Mouse (Mus musculus) neutrophil, adult 5-6 weeks (primary cell): ENCODE results near the gene Tcirg1. TPM values are rescaled to one million over a fixed set of nuclear protein-coding genes. Genes with fewer than 3 reads are reported as not detected.

Experiments used
- ATAC-seq: fragments of 151-379, 151-347 bp; 2 replicates; pipeline ENCODE4 v1.8.0; 2017; ENCODE audit warnings: mild to moderate bottlenecking, moderate TSS enrichment; ENCODE audit not compliant: insufficient number of reproducible peaks, poor library complexity, low FRiP score, severe bottlenecking; ENCODE audit errors: extremely low read depth
- total RNA-seq: library from RNA; stranded (forward); fragments of 200-1000 nt; gene quantifications from 2 replicates; pipeline ENCODE4 v1.2.3, GENCODE M21; 2017

Tcirg1 gene
- total RNA-seq, 1 experiment from 2014 or later, result 158 TPM

DNA sequence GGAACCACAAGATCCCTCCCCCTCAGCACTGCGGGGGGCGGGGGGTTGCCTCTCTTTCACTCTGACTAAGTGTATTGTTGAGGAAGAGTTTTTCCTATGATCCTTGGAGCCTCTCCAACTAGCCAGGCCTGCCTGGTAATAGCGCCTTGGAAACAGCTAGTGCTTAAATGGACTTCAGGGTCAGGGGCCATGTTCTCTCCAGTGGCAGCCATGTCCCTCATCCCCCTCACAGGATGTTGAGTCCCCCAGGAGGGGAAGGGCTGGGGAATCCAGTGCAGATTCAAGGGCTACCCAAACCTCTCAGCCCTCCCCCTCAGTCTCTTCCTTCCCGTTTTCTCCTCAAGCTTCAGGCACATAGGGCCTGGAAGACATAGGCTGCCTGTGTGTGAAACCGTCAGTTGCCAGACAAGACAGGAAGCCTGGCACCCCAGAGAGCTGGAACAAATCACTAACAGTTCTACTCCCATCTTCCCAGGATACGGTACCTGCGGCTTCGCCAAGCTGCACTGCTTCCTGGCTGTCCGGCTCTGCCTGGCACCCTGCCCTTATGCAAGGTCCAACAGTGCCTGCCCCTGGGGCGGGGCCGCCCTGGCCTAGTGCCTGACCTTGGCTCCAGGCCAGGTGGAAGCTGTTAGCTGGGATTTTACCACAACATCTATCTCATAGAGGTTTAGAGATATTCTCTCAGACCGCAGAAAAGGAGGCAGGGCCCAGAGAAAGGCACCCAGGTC is 22.4 kb upstream of the Tcirg1 start, which contains the start of gene Aldh3b1:
Gene Aldh3b1 (minus strand): TSS at position 598 of the 731 bp plus-strand sequence.
- ATAC-seq, result peak; percentile 27; the same call in 1 of the 2 replicates

DNA sequence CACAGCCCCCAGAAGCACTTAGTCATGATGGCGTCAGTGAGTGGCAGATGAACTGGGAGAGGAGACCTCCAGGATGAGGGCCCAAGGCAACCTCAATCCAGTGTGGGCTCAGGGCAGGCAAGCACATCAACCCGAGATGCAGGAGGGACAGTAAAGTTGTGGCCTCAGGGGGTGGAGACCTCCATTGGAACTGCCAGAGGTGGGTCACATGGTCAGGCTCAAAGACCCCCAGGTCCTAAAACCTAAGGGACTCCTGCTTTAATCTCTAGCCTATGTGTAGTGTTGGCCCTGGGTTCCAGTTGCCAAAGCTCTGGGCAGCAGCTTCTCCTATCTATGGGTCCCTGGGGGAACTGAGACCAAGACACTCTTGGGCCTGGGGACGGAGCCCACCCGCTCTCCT is 21.8 kb upstream of the Tcirg1 start:
- ATAC-seq, result no peak

DNA sequence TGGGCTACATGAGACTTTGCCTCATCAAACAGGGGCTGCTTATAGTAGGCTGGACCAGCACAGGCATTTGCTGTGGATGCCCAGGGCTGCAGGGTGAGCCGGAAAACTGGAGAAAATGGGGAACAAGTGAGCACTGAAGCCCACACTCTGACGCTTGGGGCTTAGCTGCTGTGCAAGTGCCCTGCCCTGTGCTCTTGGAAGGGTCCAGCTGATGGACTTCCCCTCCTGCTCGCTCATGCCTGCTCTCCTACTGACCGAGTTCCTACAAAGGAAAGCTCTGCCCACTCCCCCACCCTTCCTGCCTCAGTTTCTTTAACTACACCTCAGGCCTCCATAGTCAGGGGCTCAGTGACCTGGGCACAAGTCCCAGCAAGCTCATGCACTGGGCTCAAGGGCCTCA is 21.1 kb upstream of the Tcirg1 start:
- ATAC-seq, result no peak

DNA sequence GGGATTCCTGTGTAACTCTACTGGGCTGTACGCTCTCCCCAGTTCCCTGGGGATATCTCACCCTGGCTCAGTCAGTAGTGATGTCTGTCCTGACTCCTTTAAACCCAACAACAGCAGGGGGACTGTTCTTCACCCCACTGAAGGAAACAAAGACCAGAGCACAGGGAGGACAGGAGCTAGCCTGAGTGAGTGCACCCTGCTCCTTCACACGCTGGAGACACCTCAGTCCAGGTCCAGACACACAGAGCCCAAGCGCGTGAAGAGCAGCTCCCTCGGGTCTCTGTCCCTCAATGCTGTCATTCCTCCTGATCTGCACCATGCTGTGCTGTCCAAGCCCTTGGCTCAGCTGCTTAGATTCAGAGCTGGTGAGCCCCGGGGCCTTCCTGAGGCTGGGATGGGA is 19.8 kb upstream of the Tcirg1 start:
- ATAC-seq, result no peak

DNA sequence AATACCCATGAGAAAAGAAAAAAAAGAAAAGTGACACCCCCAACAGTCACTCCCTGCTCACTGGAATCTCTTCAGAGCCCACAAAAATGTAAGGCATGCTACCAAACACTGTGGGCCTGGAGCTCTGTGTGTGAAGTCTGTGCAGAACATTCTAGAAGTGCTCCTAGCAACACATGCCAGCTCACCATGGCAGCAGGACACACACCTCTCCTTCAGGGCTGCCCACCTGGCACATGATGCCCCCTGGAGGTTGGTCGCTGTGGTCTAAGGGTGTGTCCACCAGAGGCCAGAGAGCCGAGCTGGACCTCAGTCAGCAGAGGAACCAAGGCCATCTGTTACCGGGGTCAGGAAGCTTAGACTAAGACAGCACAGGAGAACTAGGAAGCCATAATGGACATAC is 19.3 kb upstream of the Tcirg1 start:
- ATAC-seq, result no peak

DNA sequence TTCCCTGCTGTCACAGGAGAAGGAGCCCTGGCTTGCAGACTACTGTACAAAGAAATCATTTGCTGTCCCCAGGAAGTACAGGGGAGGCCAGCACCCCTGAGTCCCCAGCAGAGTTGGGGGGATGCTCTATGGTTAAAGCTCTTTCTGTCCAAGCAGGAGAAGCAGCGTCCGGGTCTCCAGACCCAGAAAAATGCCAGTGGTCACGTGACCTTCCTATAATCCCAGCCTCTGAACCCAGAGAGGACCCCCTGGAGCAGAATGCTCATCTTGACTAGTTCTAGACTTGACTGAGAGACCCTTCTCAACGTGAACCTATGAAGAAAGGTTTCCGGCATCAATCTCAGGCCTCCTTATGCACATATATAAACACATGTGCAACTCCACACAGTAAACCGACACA is 18.9 kb upstream of the Tcirg1 start:
- no peak for ATAC-seq

DNA sequence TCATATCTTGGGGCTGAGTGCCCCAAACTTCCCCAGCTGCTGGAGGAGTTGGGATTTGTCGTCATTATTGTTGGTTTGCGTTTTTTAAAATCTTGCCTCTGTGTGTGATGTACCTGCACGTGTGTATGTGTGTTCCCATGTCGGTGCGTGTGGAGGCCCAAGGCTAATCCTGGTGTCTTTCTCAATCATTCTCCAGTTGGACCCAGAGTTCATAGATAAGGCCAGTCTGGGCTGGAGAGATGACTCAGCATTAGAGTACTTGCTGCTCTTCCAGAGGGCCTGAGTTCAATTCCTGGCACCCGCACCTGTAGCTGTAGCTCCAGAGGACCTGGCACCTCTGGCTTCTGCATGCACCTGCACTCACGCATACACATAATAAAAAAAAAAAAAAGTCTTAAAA is 17.9 kb upstream of the Tcirg1 start:
- ATAC-seq, result no peak

DNA sequence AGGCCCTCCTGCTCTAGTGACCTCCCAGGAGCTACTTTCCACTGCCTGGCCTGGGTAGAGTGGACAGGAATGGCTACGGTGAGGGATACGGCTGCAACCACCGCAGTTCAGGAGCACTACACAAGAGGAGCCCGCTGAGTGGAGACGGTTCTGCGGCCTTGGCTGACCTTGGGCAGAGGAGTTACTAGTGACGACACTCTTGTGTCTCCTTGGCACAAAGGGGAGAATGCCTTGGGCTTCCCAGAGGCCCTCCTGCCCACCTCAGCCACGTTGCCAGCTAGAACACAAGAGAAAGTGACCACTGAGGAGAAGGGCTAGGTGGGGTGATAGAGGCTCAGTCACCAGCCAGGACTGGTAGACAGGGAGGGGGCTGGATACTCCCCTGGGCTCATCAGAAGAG is 17.3 kb upstream of the Tcirg1 start:
- no peak for ATAC-seq

DNA sequence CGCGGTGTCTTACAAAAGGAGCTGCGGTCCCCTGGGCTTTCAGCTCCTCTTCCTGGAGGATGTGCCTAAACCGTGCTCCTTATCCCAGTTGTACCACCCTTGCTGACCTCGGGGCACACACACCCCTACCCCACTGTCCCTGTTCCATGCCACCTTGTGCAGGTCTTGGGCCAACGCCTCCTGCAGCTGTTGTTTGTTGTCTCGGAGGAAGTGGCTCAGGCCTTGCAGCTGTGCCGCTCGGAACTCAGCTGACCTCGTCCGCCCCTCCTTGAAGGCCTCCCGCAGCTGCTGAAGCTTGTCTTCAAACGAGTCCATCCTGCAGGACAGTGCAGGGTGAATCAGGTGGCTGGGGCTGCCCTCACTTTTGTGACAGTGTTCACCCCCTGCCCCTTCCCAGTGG is 16.7 kb upstream of the Tcirg1 start:
- ATAC-seq, result peak; percentile 59; the same call in 1 of the 2 replicates

DNA sequence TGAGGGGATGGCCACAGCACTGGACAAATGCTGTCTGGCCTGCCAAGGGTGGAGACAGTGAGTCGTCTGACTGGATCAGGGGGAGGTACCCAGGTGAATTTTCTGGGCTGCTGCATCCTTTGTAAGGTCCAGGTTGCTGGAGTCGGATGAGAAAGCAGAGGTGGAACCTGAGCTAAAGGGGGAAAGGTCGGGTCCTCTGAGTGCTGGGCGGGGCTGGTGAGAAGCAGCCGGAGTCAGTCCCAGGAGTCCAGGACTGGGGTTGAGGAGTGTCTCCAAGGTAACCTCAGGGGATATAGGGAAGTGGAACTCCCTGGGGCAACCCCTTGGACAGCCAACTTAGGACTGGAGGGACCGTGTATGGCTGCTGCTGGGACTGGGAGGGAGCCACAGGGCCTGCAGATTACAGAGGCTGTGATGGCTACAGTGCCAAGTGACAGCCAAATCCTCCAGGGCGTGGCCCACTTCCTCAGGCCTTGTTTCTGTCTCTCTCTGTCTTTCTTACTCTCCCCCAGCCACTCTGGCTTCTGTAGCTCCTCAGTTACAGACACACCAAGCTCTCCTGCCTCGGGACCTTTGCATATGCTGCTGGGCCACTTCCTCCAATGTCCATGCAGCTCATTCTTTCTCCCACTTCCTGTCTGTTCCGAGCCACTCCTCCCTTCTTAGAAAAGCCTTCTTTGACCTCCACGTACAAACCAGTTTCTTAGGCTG is 15.9 kb upstream of the Tcirg1 start:
- peak; percentile 32 for ATAC-seq

DNA sequence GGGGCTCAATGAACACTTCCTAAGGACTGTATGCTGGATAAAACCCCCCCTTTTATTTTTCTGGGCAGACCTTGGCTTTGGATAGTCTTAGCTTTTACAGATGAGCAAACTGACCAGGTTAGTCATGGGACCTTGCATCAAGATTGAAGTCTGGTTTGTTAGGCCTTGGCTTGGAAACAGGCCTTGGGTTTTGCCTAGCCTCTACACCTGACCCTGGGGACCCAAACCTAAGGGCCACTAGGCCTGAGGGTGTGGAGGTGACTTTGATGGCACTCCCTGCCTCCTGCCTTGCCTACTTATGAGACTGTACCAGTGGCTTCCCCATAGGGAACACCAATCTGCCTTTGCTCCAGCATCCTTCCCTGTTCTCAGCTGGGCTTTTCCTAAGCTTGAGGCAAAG is 13.0 kb upstream of the Tcirg1 start:
- ATAC-seq, result no peak

DNA sequence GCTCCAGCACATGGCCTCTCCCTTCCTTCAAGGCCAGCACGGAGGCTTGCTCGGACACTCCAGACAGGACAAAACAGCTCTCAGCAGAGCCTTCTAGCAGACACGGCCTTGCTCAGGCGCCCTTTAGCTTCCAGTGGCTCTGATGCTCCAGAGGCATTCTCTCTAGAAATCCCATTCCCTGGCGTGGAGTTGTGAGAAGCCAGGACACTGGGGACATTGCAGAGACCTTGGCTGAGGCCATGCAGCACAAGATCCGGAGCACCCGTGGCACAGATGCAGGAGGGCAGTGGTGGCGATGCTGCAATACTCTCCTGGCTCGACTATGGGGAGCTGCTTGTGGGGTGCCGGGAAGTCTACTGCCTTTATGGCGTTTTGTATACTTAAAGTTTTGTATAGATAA is 9.8 kb upstream of the Tcirg1 start:
- ATAC-seq, result no peak

DNA sequence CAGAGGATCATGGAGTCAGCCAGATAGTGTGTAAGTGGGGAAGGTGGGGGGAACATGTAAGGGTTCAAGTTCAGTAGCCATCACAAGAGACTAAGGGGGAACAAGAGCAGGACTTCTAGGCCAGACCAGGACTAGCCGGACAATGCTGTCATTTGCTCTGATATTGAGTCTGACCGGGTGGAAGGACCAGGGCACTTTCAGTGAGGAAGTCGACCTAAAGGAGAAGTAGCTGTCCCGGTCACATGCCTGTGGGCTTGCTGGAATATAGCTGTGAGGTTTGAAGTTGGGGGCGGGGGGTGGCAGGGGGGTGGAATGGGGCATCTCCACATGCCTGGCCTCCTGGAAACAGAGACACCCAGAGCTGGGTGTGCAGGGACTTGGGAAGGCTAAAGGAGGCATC is 7.6 kb upstream of the Tcirg1 start:
- ATAC-seq, result no peak

DNA sequence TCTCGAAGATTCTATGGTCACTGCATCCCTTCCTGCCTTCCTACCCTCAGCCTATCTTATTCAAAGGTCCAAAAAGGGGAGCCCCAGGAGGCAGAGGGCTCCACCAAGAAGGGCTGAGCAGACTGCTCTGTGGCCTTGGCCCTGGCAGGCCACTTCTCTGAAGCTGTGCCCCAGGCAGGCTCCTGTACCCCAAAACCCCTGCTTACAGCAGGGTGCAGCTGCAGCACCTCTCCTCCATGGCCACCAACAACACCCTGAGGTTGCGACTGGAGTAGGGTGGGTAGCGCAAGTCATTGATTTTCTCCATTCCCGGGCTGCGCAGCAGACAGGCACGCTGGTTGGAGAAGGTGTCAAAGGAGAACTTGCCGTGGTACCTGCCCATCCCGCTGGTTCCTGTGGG is 6.8 kb upstream of the Tcirg1 start:
- no peak for ATAC-seq

DNA sequence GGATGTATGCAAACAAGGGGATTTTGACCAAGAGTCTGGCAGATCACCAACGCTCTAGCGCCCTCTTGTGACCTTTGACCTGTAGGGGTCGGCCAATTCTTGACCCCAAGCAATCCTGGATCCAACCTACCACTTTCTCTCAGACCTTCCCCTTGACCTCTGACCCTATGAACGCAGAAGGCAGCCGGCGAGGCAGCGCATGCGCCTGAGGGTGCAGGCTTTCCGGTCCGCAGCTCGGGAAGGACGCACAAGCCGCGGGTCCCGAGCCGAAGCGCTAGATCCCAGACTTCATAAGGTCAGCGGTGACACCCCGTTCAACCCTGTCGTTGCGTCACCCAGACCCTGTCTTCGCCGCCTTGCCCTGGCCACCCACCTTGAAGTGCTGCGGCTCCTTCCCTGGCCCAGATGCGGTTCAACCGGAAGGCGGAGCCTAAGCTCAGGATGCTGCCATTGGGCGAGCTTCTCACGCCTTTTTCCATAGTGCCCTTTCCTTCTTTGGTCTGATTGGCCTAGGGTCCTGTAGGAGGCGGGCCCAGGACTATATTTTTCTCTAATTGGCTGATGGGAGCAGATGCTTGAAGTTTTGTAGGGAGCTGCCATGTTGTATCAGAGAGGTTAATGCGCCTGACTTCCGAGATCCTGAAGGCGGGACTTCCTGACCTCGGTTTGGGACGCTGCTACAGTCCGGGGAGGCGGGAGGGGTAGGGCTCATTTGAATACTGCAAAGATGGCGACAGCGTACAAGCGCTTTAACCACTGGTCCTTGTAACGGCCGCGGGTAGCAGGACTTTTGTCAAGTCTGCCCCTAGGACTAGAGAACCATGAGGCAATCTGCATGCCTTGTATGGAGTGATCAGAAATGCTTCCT is 5.6 kb upstream of the Tcirg1 start, which contains the start of gene Ndufs8:
Gene Ndufs8 (minus strand): TSS at position 438 of the 868 bp plus-strand sequence.
- ATAC-seq, result peak; percentile 91

DNA sequence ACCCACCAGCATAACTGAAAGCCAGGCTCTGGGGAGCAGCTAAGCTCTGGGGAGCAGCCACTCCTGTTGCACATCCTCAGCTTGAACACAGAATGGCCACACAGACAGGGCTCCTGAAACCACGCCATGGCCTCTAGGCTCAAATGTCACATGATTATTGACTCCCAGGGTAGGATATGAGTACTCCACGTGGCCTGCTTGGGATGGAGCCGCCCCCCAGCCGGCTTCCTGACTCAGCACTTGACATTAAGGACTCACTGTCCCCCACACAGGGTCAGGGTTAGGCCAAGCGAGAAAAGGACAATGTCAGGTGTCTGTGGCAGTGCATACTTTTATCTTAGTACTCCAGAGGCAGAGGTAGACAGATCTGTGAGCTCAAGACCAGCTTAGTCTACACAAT is 3.3 kb upstream of the Tcirg1 start:
- no peak for ATAC-seq

DNA sequence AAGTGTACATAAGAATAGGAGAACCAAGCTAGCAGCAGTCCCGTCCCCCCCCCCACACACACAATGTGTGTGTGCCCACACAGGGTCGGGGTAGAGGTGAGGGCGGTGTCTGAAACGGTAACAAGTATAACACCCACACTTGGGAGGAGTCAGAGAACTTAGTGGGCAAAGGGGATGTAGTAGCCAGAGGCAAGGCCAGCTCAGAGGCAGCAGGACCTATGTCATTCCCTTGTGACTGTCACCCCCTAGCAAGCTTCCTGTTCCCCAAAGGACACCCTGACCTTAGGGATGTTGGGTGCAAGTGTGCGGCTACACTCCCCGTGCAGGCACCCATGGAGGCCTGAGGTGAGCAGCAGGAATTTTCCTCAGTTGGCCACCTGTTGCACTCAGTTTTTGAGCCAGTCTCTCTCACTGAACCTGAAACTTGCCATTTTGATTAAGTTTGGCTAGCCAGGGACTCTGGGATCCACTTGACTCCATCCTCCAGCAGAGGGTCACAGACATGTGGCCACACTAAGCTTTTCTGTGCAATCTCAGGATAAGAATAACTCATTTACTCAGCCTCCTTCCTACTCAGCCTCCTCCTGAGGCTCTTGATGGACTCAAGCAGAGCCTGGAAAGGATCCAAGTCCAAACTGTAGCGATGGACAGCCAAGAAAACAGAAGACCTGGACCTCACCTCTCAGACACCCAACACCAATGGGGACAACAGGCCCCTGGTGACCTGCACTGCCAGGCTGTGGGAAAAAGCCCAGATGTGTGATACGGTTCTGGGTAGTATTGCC is 1.1 kb upstream of the Tcirg1 start:
- no peak for ATAC-seq

DNA sequence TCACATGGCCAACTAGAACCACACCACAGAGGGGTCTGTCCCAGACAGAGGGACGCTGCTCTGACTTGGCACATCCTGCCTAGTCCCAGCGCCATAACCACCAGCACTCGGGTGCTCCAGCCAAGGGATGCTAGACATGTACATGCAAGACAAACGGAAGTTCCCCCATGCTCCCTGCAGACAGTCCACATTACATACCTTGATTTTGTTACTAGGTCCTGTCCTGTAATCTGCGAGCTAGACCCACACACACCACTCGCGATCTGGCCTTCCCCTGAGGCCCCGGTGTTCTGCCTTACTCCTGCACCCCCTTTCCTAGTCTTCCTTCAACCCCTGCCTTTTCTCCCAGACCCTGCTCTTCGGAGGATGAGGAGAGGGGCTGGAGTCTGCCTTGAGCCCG is 607 bp downstream of the Tcirg1 start:
- 0 out of 2 replicates have a peak, but pooled peaks have one; percentile 13 for ATAC-seq
